Mouse (Mus musculus): ENCODE measurements at regions not wholly inside any gene's neighbourhood (a gene's known extent, or its start where the extent isn't known, plus 50 kb on each side); places are given as distances from the start of the nearest gene placed in this dataset.

DNA sequence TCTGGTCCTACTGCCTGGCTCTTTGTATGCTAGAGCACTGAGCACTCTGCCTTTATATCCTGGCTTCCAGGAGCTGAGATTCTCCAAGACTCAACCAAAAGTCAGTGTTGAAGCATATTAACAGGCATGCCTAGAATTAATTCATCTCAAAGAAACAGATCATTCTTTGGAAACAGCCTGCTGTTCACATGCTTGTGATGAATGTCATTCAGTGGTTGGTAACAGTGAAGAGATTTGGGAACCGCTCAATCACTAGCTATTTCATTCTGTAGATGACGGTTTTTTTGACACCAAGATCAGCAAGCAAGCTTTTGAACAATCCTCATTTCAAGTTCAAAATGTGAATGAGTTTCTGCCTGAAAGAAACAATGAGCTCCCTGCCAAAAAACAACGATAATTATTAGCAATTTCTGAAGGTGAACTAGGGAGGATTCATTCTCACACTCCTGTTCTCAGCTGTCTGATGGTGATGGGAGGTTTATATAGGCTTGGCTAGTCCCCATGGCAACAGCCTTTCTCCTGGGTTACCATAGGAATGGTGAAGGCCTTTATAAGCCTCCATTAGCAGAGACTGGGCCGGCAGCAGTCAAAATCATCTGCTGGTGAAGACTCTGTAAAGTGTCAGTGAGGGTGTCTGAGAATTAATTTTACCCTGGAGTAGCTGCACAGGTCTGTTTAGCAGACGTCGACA is 272.6 kb upstream of the Nr4a3 start:
- DNase-seq, result peak; percentile 8

DNA sequence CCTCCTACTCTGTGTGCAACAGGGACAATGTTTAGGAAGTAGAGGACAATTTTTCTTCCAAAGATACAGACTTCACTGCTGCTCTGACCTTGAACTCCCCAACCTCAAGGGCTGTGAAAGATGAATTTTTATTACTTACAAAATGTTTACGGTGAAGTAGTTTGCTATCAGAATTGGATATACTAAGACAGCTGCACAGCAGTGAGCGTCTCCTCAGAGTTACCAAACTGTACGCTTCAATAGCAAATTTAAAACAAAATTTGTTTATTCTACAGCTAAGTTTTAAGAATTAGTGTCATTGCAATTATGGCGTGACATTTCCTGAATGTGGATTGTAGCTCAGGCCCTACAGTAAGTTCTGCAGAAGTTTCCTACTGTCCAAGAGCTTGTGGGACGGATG is 270.3 kb upstream of the Nr4a3 start:
- no peak for DNase-seq

DNA sequence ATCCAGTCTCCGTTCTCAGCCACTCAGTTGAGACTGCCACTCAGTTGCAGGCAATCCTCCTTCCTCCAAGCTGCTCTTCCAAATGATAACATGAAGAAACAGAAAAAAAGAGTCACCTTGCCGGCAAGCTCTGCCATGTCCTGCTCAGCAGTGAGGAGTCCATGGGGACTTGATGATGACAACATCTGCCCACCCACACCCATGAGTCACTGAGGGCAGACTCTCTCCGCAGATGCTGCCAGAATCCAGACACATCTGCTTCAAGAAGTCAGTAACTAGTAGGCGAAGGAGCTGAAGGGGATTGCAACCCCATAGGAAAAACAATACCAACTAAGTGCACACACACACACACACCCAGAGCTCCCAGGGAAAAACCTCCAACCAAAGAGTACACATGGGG is 263.9 kb upstream of the Nr4a3 start:
- DNase-seq, result no peak

DNA sequence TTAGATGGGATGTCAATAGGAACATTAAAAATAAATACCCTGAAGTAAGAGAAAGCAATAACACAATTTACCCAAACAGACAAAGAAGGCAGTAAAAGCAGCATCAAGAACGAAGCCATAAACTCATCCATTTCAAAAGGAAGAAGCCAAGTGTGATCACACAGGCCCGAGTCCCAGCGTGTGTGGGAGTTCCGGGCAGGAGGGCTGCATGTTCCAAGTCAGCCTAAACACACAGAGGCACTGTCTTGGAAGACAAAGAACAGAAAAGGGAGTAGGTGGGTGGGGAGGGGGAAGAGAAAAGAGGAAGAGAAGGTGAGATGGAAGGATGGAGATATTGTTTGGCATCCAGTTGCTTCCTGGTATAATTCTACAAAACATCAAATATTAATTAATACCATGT is 248.0 kb upstream of the Nr4a3 start:
- DNase-seq, result no peak

DNA sequence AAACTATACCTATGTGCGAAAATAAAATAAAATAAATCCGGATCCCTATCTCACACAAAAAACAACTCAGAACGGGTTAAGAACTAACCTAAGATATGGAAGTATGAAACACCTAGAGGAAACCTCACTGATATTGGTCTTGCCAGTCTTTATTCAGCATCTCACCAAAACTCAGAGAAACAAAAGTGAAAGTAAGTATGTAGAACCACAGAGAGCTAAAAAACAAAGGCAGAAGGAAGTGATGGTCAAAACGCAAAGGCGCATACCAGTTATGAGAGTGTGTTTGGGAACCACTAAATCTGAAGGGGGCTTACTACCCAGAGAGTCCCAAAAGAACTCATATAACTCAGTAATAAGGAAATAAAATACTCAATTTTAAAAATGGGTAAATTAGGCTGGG is 245.8 kb upstream of the Nr4a3 start:
- DNase-seq, result no peak

DNA sequence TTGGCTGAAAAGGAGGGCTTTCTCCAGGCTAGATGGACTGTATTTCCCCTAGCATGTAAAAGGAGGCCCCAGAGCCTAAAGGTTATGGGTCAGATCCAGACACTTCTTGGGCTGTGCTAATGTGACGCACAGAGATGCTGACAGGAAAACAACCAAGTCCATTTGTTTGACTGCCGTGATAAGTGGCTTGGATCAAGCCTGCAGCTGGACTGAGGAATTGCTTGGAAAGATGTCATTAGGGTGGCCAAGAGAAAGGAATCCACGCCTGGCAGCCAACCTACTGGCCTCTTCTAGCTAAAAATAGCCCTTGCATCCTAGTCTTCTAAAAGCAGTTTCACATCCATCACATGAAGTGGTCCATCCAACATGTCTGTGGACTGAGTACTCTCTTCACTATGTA is 241.8 kb upstream of the Nr4a3 start:
- no peak for DNase-seq

DNA sequence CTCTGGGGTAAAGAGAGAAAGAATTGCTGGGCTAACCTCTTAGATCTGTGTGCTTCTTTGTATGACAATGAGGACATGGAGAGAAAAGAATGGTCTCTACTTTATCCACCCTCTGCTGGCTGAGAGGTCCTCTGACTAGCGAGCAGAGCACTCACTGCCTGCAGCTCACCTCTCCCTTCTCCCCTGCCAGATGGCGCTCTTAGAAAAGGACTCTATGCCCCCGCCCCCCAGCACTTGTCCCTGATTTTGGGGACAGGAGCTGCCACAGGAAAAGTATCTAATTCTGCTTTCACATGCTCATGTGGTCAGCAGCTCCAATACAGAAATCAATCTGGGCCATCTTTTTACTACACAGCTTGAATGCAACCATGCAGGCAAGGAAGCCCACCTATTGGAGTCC is 237.1 kb upstream of the Nr4a3 start:
- no peak for DNase-seq

DNA sequence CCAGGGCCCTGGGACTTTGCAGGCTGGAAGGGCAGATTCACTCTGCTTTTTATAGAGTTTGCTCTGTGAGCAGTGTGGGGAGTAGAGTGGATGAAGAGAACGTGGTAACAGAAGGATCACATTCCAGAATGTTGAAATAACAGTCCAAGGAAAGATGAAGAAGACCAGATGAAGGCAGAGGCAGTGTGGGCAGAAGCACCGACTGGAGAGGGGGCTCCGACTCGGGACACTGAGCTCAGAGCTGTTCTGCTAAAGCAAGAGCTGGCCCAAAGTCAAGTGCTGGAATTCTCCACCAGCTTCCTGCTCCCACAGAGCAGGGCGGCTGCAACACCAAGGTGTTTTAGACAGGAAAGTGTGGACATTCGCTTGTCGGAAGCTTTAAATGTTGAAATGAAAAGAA is 230.9 kb upstream of the Nr4a3 start:
- peak; percentile 27 for DNase-seq

DNA sequence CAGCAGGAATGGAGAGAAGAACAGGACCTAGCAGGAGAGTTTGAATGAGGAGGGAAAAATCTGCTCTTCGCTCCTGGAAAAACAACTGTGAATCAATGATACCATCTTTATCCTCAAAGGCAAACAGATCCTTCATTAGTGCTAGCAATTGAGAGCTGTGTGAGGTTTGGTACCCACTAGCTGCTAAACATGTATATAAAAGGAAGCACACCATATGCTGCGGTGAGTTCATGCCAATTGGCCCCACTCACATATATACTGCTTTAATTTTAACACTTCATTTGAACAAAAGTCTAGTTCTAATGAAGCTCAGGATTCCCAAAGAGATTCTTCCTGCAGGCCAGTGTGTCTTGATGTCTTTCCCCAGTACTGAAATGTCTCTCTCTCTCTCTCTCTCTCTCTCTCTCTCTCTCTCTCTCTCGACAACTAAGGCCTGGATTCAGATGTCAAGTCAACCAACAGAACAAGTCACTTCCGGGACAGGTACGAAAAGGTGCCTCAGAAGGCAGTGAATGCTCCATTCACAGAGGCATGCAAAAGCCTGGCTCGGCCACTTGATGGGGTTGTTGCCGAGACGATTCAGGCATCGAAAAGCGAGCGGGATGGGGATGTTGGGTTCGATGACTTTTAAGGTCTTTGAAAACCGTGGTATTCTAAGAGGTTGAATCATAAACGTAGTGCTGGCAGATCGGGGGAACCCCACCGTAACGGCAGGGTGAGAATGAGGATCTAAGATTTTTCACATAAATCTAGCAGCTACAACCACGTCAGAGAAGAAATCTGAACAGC is 226.4 kb upstream of the Nr4a3 start:
- DNase-seq, result no peak

DNA sequence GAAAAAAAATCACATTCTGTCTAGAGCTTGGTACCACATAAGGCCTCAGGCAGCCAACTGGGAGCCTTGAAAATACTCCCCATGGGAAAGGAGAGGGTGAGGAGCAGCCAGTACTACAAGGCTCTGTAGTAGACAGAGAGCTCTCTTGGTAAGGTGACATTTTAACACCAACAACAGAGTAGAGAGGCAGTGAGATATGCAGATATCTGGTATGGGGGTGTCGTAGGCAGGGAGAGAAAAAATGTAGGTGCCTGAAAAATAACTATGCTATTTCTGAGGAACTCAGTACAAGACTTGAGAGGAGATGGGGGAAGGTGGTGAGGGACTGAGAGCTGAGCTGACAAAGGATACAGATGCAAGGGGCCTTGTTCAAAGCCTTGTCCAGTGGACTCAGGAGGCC is 224.4 kb upstream of the Nr4a3 start:
- no peak for DNase-seq

DNA sequence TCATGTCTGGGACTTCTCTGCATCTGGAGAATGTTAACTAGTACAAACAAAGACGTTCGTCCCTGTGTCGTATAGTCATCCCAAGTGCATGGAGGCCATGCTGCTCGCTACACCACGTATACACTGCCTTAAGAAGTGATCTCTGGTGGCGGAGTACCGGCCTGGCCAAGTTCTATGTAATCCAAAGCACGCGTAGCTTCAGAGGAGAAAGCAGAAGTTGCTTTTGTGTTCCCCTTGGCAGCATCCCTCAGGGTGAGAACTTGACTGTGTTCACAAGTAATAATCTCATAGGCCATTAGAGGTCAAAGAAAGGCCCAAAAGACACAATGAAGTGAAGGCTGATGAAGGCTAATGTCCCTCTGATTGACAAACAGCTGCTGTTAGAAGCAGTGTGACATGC is 221.7 kb upstream of the Nr4a3 start:
- no peak for DNase-seq

DNA sequence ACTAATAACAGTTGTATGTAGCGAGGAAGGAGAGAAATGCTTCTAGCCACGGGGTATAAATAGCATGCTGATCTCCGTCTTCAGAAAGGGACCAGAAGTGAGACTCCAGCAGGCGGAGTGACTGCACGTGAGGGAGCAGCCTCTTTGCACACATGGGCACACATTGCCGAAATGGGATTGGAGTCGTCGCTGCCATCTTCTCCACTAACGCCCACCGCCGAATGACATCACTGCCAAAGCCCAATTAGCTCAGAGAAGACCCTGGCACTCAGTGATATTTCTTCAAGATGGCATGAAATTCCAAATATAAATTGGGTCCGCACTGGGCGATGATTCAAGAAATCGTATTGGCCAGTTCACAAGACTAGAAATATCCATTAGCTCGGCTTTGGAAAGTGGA is 220.9 kb upstream of the Nr4a3 start:
- DNase-seq, result peak; percentile 38

DNA sequence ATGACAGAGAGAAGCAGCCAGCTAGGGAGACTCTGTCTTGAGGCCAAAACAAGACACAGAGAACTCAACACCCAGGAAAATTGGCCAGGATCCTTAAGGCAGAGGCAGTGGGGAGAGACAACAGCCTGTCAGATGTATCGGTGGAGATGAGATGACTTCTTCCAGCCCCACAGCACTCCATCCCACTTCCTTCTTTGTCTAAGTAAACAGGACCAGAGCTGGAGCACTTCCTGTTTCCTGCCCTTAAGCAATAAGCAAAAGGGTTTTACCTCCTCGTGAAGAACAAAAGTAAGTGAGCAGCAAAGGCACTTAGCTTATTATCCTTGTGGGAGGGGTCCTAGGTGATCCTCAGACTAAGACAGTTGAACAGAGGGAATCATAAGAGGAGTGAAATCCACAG is 212.0 kb upstream of the Nr4a3 start:
- DNase-seq, result no peak

DNA sequence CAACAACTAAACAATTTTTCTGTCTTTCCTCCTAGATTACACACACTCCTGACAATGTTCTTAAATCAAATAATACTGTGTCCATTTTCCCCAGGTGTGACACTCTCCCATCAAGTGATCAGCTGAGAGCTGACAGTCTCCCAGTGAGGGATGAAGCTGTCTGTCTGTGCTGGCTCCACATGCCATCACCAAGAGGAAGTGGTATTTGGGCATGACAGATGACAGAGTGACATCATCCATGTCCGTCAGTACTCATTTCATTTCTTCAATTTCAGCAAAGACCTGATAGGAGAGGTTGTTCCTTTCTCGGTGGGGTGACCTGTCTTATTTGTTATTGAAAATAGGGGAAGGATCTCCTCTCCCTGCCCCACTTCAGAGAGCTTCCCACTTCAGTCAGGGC is 206.5 kb upstream of the Nr4a3 start:
- no peak for DNase-seq

DNA sequence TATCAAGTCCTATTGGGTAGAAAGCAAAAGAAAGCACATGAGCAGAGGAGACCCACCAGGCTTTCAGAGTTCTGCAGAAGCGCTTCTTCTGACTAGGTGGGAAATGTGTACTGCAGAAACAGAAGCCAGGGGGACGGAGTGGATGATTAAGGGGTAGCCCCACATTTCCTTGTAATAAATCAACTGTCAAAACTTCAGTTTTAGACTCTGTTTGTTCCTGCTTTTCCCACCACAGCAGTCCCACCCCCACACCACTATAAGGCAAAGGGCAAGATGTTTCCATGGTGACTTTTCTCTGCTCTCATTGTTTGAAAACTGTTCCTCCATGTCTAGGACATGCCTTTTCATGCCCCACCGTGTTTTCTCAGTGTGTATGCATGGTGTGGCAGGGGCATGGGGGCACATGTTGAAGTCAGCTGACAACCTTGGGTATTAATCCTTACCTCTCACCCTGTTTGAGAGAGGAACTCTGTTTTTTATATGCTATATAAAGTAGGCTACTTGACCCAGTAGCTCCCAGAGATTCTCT is 202.8 kb upstream of the Nr4a3 start:
- no peak for DNase-seq

DNA sequence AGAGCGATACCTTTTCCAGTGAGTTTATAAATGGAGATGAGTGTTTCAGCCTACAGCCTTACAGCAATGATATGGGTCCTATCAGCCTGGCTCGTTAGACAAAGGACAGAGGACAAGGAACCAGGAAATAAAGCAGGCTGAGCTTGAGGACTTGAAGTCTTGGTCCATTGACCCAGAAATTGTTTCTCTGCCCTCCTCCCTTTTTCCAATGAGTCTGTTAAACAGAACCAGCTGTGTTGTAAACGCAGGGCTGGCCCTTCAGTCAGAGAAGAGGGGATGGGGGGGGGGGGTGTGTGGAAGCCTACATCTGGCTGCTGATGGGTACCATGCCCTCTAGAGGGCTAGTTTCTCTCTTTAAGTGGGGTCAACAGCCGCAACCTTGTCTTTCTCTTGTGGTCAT is 199.7 kb upstream of the Nr4a3 start:
- DNase-seq, result no peak

DNA sequence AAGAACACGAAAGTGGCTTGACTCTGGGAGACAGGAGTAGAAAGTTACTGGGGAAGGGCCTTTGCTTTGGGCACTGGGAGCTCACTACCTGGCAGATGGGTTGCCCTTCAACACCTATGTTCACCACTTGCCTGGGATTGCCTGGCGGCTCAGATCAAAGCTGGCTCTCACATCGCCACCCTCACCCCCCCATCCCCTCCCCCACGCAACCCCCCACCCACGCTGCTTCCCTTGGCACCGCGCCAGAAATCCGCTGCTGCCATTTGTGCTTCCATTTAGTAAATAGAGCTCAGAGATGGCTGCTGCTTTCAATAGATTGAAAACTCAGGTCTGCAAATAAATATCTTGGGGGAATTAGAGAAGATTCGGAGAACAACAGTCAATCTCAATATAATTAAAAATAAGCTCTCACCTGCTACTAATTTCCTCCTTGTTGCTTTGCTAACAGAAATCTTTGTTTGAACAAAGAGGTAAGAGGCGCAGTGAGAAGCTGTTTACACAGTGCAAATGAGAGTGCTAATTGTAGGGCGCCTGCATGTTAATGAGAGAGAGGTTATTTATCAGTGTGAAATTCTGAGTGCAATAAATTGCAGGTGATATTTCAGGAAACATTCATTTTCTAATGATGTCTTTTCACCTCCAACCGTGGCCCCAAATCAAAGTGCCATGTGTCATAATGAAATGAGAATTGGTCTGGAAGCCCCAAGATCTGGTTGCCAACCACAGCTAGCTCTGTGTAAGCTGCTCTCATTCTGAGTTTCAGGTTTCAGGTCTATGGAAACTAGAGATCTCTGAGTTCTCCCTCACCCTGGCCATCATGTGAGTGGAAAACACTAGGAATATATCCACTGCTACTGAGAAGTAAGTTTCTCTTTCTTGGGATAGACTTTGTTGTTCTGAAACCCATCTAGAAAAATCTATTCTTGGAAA is 198.3 kb upstream of the Nr4a3 start:
- peak; percentile 11 for DNase-seq

DNA sequence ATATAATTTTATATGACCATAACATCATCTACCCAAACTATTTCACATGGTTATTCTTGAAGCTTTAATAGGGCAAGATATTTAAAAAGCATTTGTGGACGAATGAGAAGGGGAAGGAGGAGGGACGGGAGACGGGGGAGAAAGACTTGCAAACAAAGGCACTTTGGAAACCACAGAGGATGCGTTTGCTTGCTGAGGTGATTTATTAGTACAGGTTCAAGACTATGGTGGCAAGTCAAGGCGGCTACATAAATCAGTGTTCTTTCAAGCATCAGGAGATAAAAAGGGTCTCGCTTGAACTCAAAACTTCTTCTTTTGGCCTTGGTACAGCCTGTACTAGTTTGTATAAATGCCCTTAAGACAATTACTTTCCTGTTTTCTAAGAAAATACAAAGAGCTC is 183.8 kb upstream of the Nr4a3 start:
- DNase-seq, result no peak

DNA sequence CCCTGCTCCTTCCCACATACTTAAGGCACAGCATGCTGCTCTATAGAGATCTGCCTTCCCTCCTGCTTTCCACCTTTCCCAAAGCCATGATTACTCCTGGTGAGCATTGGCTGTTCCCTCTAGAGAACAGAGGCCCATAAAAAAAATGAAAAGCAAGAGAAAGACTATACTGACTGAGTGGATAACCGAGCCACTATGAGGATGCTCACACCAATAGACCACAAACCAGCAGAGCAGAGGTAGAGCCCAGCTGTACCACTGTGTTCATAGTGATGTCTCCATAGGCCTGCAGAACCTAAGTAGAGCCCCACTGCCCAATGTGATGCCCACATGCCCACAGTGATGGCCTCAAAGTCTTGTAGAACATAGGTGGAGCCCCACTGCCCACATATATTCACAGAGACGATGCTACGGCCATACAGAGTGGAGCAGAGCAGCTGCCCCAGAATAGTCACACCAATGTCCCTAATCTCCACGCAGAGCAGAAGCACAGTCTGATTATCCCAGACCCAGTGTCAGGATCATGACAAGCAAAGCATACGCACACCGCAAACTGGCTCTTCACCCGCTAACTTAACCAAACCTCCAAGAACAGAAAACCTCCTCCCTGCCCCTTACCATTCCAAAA is 174.8 kb upstream of the Nr4a3 start:
- DNase-seq, result no peak

DNA sequence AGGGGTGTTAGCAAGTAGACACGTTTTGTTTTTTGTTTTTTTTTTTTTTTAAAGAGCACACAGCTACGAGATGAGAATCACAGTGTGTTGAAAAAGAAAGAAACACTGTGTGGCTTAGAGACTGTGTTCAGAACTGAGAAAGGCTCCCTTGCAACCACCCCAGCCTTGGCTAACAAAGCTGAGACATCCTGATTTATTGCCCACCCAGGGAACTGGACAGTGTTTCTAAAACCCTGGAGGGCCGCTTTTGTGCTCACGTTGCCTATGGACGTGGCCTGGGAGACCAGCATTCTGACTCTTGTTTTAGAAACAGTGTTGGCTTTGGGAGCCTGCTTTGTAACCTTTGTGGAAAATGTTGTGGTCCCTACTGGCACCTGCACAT is 174.3 kb upstream of the Nr4a3 start:
- no peak for DNase-seq

DNA sequence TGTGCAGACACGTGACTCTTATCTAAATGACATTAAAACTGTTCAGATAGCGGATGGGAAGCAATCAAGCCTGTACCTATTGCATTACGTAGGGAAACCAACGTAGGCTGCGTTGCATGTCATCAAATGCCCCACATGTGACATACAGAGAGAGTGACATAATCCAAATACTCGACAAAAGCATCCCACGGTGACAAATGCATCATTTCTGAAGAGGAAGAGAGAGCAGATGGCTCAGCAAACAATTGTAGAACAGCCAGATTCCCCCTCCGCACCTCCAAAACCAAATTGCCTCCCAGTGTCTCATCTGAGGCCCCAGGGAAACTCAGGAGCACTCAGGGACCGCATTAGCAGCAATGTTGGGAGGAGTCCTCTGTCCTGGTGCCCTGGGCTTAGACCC is 163.4 kb upstream of the Nr4a3 start:
- no peak for DNase-seq

DNA sequence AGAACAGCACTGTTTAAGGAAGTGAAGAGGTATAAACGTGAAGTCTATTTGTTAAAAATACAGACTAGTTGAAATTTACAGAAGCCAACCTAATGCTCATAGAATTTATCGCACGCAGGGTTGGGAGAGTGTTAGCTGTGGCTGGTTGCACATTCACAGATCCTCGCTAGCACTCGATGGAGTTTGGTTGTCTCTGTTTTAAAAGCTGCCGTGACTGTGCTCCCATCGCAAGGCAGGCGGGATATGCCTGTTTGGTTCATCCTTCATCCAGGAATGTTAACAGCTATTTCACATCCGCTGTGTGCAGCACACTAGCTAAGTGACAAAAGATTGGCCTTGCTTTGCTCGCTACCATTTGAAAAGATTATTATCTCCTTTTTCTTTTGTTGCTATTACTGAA is 162.9 kb upstream of the Nr4a3 start:
- DNase-seq, result no peak

DNA sequence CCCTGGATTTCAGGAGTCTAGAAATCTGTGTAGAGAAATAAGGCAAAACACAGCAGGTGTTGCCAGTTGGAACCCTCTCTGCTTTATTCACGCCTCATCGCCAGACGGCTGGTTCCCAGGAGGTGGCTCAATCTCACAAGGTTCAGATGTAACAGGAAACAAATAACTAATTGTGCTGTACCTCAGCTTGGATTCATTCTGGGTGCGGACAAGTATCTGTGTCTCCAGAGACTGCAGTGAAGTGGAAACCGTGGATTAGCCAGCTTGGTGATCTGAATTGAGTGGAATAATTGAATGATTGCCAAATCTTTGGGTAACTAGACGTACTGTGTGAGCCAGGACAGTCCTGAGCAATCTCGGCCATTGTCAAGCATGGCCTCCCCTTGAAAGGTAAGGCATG is 145.4 kb upstream of the Nr4a3 start:
- no peak for DNase-seq

Data from right cerebral cortex, postnatal 14 days (tissue).